Mouse (Mus musculus): ENCODE results near the gene Gab2.

GRCm38 (mm10) chr7:97164261-97164660, 82.9 kb downstream of the Gab2 start:
- no peak for TF ChIP-seq MAX (IDR thresholded peaks at IDR 0.05; ENCODE audit: low read depth)
- no peak for TF ChIP-seq POLR2AphosphoS2 (IDR thresholded peaks at IDR 0.05; ENCODE audit: insufficient read length, low read depth)
- TF ChIP-seq POLR2A (IDR thresholded peaks at IDR 0.05; ENCODE audit: insufficient read length, low read depth): no peak
- no peak for TF ChIP-seq USF1 (IDR thresholded peaks at IDR 0.05; ENCODE audit: low read depth)
- no peak for TF ChIP-seq E2F4 (IDR thresholded peaks at IDR 0.05; ENCODE audit: insufficient read depth)
- TF ChIP-seq CEBPB (IDR thresholded peaks at IDR 0.05; ENCODE audit: insufficient read depth, poor library complexity, severe bottlenecking): no peak

Measured in myocyte (in vitro differentiated cells).